Mouse (Mus musculus): ENCODE data around the gene Mapk1ip1l. TPM values are rescaled to one million over a fixed set of nuclear protein-coding genes. Genes with fewer than 3 reads are reported as not detected.

The Mapk1ip1l gene
- 10 to 100 TPM; 54.3 to 66.2 (median 61.8) TPM for total RNA-seq (2022)

- DNase-seq (ENCODE audit: low spot score in 2 of 2): peak; percentile 79 to 86
Observed at GRCm38 (mm10) chr14:47297785-47298407, at the start of gene Mapk1ip1l. Gene Mapk1ip1l, plus strand, starts transcription at chr14:47298266.

DNA sequence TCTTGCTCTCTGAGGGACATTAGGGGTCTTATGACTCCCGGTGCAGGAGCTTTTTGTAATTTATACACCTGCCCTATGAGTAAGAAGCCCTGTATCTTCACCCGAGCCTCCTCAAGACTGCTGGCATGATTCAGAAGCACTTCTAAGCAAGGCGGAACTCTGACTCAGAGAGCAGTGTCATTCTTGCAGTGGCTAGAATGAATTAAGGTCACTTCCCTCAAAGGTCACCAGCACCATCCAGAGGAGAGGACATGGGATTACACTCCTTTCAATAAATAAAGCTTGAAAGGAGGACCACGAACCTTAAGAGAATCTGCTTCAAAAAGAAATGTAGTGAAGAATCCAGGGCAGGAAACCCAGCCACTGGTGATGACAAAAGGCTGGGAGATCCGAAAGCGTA lies 48.2 kb upstream of the Mapk1ip1l start:
- no peak for DNase-seq (ENCODE audit: low spot score in 2 of 2)

DNA sequence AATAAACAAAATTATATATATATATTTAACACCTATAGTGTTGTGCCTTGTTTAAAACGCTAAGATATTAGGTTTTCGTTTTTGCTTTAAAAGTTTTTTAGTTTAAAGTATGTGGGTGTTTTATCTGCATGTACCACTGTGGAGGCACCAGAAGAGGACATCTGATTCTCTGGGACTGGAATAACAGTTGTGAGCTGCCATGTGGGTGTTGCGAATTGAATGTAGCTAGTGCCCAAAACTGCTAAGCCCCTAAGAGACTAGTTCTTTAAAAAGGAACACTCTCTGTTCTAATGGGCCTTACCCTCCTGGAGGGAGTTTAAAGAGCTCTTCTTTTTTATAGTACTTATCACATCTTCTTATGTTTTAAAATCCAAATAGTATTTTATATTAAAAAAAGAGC lies 33.2 kb upstream of the Mapk1ip1l start:
- DNase-seq (ENCODE audit: low spot score in 2 of 2): peak; percentile 22 to 31

DNA sequence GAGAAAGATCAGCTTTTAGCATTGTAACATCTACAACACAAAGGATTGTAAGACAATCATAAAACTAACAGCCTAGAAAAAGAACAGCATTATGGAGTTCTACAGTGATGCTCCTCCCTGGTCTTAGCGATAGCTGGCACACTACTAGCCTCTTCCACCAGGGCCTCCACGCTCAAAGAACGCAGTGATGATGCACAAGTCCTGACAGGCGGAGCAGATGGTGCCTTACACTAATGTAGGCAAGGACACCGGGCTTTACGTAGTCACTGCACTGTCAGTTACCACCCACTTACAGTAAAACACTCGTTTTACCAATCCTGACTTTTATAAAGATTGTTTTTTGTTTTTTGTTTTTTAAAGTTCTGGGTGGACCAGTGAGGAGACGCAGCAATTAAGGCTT lies 32.2 kb upstream of the Mapk1ip1l start:
- peak; percentile 12 to 18 for DNase-seq (ENCODE audit: low spot score in 2 of 2)

DNA sequence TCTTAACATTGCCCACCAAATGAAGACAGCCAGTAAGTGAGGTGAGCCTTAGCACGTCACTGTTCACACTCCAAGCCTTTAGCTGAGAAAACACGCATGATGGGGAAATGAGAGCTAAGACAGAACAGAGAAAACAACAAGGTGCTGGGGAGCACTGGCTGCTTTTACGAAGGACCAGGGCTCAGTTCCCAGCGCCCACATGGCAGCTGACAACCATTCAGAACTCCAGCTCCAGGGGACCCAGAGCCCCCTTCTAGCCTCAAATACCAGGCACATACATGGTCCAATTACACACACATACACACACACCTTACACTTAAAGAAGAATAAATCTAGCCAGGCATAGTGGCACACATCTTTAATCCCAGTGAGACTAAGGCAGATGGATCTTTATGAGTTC lies 29.0 kb upstream of the Mapk1ip1l start:
- DNase-seq (ENCODE audit: low spot score in 2 of 2): no peak

GRCm38 (mm10) chr14:47269706-47270105 lies 28.4 kb upstream of the Mapk1ip1l start:
- no peak for DNase-seq (ENCODE audit: low spot score in 2 of 2)

- no peak for DNase-seq (ENCODE audit: low spot score in 2 of 2)
Observed at GRCm38 (mm10) chr14:47273751-47274150, 24.3 kb upstream of the Mapk1ip1l start.

GRCm38 (mm10) chr14:47275417-47275816 lies 22.6 kb upstream of the Mapk1ip1l start:
- no peak for DNase-seq (ENCODE audit: low spot score in 2 of 2)

DNA sequence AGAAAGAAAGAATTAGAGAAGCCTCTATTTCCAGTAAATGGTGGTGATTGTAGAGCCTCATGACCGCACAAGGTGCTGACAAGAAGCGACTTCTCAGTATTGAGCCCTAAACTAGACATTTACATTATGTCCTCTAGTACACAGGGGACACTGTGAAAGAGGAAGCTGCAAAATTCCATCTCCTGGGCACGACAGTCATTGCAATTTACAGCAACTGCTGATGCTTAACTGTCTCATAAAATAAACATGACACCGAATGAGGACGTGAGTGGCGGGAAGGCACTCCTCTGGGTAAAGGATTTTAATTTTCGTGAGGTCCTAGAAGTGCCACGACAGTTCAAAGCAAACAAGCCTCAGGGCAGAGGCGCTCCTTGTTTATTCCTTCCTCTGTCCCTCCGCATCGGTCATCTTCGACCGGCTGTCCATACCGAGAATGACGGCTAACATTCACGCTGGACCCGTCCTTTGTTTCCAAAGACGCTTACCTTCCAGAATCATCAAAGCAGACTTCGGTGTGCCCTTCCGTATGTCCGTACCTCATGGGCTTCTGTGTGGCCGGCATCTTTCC lies 21.9 kb upstream of the Mapk1ip1l start:
- no peak for DNase-seq (ENCODE audit: low spot score in 2 of 2)

DNA sequence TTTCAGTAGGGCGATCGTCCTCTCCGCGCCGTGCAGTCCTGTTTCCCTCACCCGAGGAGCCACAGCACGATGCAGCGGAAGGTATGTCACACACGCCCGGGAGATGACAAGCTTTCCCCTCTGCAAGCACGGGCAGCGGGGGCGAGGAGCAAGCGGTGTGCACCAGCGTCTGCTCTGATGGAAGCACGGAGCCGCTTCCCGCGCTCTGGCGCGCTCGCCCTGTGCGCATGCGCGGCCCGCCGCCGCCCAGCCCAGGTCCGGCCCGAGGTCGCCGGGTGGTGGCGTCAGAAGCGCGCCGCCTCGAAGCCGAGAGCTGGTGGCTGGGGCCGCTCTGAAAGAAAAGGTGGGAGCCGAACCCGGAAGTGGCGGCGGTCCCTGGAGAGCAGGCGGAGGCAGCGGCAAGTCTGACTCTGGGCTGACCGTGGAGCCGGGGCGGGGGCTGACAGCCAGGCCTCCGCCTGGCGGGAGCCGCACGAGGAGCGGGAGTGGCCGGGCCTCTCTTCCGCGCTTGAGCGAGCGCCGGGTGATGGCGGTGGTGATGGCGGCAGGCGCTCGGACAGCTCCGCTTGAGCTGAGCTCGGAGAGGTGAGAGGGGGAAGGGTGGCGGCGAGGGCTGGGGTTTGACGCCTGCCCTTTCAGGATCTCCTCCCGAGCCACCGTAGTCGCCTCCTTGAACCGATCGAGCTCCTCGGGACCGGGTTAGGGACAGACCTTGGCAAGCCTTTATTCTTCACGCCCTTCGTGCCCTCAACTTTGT lies 21.3 kb upstream of the Mapk1ip1l start, which contains the start of the genes Wdhd1 and Socs4:
Gene Wdhd1 (minus strand): TSS at position 221 of the 757 bp plus-strand sequence.
Gene Socs4 (plus strand): TSS at position 295 of the 757 bp plus-strand sequence.
- peak; percentile 86 to 90 for DNase-seq (ENCODE audit: low spot score in 2 of 2)

DNA sequence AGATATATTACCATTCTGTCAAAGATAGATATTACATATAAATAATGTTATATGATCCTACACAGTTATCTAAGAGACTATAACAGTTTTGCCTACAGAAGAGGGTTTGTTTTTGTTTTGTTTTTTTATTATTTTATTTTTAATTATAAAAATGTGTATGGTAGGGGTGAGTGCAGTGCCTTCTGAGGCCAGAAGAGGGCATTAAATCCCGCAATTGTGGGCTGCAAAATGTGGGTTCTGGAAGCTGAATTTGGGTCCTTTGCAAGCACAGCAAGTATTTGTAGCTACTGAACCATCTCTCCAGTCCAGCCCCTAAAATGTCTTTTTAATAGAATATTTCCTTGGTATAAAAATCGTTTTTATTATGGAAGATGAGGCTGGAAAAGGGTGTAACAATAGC lies 19.0 kb upstream of the Mapk1ip1l start:
- no peak for DNase-seq (ENCODE audit: low spot score in 2 of 2)

DNA sequence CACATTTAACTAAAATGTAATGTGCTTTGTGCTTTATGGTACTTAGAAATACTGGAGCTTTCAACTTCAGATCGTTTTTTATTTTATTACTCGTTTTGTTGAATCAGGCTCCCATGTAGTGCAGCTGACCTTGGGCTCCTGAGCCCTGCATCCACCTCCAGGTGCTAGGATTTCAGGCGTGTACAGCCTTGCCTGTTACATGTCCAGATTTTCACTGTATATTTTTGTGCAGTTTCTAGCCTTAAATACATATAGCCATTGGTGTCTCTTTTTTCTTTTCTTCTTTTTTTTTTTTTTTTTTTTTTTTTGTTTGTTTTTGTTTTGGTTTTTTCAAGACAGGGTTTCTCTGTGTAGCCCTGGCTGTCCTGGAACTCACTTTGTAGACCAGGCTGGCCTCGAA lies 16.5 kb upstream of the Mapk1ip1l start:
- DNase-seq (ENCODE audit: low spot score in 2 of 2): no peak

DNA sequence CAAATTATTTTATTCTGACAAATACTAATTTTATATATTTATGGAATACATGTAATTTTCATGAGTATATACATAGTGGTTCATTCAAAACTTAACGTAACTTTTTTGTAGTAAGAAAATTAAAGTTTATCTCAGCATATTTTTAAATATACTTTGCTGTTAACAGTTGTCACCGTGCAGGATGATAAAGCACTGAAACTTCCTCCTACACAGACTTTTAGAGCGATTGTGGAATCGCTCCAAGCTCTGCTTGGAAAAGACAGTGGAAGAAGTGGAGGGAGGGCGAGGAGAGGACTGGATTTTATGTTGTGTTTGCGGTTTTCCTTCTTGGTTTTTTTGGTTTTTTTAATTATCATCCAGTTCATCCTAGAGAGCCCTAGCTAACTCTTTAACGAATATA lies 14.5 kb upstream of the Mapk1ip1l start:
- no peak for DNase-seq (ENCODE audit: low spot score in 2 of 2)

GRCm38 (mm10) chr14:47285271-47285670 lies 12.8 kb upstream of the Mapk1ip1l start:
- DNase-seq (ENCODE audit: low spot score in 2 of 2): no peak

- DNase-seq (ENCODE audit: low spot score in 2 of 2): no peak
Observed at GRCm38 (mm10) chr14:47286215-47286614, 11.9 kb upstream of the Mapk1ip1l start.

DNA sequence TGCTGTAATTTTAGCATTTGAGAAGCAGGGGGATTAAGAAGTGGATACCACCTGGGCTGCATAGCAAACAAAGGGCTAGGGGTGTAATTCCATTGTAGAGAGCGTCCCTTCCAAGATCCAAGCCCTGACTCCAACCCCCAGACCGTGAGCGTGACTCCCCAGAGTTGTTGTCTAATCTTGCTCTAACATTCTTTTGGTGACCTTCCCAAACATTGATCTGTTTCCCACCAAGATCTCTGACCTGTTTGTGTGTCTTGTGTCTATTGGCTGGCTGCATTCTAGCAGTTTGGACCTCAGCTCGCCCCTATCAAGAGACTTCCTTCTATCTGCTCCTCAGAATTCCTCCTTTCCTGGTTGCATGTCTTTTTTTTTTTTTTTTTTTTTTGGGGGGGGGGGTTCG lies 11.0 kb upstream of the Mapk1ip1l start:
- no peak for DNase-seq (ENCODE audit: low spot score in 2 of 2)

- no peak for DNase-seq (ENCODE audit: low spot score in 2 of 2)
Observed at GRCm38 (mm10) chr14:47291772-47292171, 6.3 kb upstream of the Mapk1ip1l start.

DNA sequence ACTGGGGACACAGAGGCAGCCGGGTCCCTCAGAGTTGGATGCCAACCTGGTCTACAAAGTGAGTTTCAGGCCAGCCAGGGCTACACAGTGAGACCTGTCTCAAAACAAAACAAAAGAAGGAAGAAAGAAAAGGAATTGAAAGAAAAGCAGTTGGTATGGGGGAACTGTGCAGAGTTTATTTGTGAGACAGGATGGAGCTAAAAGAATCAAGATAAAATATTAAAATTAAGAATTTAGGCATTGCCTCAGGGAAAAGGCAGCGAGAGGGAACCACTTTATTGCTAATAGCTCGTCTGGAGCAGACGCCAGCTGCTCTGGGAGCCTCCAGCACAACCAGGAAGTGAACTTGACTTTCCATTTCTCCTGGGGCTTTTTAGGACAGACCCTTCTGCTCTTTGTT lies 3.9 kb upstream of the Mapk1ip1l start:
- DNase-seq (ENCODE audit: low spot score in 2 of 2): no peak

DNA sequence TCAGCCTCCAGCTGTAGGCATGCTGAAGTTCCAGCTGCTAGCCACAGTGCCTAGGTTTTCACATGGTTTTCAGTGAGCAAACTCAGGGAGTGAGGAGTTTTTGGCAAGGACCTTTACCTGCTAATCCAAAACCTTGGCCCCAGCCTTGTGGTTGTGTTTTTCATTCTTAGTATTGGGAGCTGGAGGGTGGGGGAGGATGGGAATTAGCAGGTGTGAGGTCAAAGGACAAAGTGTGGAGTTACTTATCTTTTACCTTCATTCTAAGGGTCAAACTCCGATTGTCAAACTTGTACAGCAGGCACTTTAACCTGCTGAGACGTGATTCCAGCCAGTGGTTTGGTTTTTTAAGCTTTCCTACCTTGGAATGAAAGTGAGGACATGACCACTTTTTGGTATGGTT lies 1.8 kb upstream of the Mapk1ip1l start:
- no peak for DNase-seq (ENCODE audit: low spot score in 2 of 2)

- no peak for DNase-seq (ENCODE audit: low spot score in 2 of 2)
Observed at GRCm38 (mm10) chr14:47298408-47298792, 334 bp downstream of the Mapk1ip1l start.

DNA sequence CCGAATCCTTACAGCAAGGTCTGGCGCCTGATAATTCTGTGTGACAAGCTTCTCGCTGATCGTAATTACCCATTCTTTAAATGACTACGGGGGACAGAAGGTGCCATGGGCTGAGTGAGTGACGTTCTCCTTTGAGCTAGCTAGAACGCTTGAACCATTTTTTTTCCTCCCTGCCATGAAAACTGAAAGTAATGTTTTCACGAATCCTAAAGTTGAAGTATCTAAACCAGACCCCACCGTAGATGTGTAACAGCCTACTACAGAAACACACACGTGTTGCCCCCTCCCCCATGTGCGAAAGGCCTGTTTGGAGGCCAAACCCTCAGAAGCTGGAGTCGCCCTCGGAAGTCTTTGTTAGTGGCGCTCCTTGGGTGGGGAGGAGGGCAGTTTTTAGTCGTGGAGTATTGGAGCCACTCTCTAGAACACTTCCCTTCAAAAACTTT lies 774 bp downstream of the Mapk1ip1l start:
- DNase-seq (ENCODE audit: low spot score in 2 of 2): no peak

DNA sequence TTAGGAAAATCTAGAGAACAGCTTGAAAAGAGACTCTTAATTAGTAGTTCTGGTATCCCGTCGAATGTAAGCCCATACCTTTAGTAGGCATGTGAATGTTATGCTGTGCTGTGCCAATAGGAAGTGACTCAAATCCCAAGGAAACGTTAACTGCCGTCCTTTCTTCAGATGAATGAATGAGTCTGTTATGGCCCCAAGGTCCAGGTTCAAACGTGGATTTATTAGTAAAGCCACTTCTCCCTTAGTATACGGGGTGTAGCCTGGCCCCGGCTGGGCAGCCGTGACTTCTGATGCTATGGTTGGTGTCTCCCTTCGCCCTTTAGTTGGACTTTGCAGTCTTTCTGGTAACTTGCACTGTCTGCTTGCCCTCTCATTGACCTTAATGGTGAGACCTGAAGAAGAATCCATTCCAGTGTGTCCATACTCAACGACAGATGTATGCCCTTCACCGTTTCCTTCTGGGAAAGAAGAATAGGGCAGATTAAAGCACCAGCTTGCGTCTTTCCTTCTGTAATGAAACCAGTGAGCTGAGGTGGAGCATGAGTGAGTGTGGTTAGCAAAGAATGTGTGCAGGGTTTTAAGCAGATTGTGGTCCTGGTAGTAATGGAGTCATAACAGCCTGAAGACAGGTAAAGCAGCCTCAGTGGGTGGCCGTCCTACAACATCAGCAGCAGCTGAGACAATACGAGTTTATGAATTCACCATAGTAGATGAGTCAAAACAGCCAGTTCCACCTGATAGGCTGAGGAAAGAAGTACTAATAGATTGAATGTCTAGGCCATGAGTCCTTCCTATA lies 5.0 kb downstream of the Mapk1ip1l start:
- DNase-seq (ENCODE audit: low spot score in 2 of 2): no peak

Measured in layer of hippocampus, adult 8-10 months (tissue).